Mouse (Mus musculus): ENCODE data around the gene Ryr2.

GRCm38 (mm10) chr13:11701721-11702120, 405.0 kb downstream of the Ryr2 start:
- TF ChIP-seq CTCF (IDR thresholded peaks at IDR 0.05; ENCODE audit: extremely low read depth, insufficient read depth, low read length): no peak
- no peak for TF ChIP-seq POLR2A (IDR thresholded peaks at IDR 0.05; ENCODE audit: extremely low read depth, insufficient read depth, low read length)
